Mouse (Mus musculus) right cerebral cortex, postnatal 25 days (tissue): Measurements from ENCODE around the gene Myof.

Experiments
- DNase-seq: peaks from one replicate; pipeline ENCODE4 v3.0.0; 2022

Gene Myof

DNA sequence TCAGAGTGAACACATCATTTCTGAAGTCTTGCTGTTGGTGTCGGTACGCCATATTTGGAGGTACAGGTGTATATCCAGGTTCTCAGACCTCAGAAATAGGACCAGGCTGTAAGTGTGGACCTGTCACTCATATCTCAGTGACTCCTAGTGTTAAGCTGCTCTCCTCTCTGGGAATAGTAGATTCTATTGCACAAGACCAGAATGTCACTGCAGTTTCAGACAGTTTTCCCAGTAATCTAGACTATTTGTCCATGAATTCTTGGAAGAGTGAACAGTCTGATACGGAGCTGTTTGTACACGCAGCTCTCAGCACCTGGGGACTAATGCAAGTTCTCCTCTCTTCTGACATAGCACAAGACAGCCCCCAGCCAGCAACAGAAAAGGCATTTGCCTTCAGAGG is 42.4 kb downstream of the Myof start:
- no peak for DNase-seq

DNA sequence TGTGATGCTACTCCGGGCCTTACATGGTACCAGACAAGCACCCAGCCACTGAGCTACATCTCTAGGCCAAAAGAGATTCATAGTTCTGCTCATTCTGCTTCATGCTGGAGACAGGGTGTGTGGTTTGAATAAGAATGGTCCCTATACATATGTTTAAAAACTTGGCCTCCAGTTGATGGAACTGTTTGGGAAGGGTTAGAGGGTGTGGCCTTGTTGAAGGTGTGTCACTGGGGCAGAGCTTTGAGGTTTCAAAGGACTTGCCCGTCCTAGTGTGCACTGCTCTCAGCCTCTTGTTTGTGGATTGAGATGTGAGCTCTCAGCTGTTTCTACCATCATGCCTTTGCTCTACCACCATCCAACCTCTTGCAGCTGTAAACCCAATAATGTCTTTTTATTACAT is 43.4 kb downstream of the Myof start:
- DNase-seq, result no peak

GRCm38 (mm10) chr19:37994301-37994700 is 49.1 kb downstream of the Myof start:
- DNase-seq, result no peak

GRCm38 (mm10) chr19:37992184-37992554 is 51.2 kb downstream of the Myof start:
- no peak for DNase-seq

DNA sequence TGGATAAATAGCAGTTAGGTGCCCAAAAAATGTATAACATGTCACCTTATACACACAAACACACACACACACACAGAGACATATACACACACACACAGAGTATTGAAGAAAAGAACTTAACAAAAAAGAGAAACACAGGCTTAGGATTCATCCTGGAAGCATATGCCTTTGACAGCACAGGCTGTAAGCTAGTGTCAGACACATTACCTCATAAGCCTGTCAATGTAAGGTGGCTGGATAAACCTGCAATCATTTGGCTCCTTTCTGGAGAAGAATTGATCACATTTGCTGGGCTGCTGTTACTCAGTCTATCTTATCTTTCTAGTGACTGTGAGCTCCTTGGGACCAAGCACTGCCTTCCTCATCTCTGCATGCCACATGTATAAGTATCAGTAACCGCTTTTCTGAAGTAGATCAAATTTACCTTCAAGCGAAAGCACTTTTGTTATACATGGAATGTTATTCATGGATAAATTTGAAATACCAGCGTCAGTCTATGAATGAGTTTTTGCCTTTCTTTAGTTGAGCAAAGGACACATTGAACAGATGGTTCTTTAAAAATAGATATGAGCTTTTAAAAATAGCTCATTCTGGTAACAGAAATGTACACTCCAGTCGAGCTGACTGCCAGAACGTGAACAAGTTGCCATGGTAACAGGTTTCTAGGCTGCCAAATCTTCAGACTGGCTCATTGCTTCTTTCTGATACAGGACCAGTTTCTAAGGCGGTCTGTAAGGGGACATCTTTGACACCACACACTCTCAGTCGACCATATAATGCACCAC is 51.8 kb downstream of the Myof start:
- peak; percentile 64 for DNase-seq

GRCm38 (mm10) chr19:37989971-37990370 is 53.4 kb downstream of the Myof start:
- DNase-seq, result no peak

DNA sequence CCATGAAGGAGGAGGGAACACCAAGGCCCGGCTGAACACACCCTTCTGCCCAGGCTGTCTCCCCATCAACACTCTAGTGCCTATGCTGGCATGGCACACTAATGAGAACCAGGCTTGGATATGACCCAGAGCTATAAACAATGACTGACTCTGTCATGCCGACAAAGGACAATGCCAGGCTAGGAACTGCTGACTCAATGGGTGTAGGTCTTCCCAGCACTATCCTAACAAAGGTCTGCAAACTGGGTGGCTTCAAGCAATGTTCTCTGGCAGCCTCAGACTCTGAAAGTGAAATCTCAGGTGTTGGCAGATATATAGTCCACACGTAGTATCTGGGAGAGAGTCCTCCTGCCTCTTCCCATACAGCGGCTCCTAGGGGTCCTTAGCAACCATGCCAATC is 55.2 kb downstream of the Myof start:
- DNase-seq, result no peak

GRCm38 (mm10) chr19:37985730-37986129 is 57.6 kb downstream of the Myof start:
- no peak for DNase-seq

DNA sequence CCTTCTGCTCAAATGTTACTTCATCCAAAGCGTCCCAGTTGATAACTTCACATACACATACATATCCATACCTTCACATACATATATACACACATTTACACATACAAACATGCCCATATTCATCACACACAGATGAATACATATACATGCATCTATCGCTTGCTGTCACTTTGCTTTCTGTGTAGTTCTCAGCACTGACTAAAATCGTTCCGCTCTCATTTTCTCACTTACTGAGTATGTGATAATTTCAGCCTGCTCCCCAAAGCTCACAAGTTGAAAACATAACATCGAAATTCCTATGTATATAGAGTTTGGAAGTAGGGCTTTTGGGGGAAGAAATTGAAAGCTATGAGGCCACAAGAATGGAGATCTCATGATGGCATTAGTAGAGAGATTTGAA is 67.4 kb downstream of the Myof start:
- DNase-seq, result no peak

DNA sequence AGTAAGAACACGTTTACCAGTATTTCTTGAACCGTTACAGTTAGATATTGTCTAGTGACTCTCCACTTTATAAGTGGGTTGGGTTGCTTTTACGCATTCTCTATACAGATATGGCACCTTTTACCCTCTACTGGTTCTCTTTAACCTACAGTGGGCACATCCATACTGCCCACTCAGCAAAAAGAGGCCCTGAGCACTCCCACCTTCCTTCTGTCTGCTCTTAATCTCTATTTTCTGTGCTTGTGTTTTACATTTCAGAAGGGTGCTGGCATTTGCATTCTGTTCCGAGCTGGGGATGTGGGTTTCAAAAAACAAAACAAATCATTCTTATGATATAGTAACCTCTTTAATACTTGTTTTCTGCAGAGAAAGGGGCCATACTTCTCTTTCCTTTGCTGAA is 72.8 kb downstream of the Myof start:
- DNase-seq, result no peak

DNA sequence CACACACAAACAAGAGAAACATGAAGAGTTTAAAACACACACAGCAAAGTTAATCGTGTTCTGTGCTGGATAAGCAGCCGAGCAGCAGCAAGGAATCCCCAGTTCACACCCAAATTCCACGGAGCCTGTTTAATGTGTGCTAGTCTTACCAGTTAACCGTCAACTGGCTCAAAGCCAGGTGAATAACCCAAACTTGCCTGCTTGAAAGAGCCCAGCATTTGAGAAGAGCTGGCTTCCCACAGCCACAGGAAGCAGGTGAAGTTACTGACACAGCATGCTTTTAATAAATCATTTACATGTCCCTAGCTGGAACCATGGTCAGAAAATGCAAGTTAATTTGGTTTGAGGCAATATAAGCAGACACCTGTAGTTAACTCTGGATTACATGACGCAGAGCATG is 73.4 kb downstream of the Myof start:
- DNase-seq, result no peak

DNA sequence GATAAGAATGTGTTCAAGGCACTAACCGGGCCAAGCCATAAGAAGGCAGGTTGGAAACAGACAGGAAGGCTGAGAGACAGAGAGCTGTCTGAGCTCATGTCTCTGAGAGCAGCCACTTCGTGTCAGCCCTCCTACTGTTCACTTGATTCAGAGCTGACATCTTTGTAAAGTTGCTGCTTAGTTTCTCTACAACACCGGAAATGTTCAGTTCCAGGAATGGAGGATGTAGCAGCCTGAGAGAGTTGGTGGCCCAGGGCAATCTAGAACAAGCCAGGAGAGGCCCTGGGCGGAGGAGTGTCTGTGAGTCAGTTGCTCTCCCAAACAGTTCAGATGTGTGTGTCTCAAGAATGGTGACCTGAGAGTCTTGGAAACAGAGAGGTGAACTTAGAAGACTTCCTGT is 77.5 kb downstream of the Myof start:
- DNase-seq, result no peak

GRCm38 (mm10) chr19:37963421-37963820 is 80.0 kb downstream of the Myof start:
- no peak for DNase-seq

DNA sequence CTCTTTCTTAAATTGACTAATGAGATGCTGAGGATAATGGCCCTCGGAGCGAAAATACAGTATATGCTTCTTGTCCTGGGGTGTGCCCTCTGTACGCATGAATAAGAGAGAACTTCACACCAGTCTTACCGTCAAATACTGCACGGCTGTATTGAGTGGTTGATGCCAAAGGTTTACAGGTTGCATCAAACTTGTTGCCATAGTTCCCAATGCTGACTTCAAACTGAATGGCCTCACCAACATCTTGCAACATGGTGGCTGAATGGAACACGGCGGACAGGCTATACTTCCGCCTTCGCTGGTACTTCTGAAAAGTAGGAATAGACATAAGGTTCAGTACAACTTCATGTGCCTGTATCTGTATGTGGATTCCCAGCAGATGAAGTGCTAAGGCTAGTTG is 82.6 kb downstream of the Myof start:
- DNase-seq, result no peak

DNA sequence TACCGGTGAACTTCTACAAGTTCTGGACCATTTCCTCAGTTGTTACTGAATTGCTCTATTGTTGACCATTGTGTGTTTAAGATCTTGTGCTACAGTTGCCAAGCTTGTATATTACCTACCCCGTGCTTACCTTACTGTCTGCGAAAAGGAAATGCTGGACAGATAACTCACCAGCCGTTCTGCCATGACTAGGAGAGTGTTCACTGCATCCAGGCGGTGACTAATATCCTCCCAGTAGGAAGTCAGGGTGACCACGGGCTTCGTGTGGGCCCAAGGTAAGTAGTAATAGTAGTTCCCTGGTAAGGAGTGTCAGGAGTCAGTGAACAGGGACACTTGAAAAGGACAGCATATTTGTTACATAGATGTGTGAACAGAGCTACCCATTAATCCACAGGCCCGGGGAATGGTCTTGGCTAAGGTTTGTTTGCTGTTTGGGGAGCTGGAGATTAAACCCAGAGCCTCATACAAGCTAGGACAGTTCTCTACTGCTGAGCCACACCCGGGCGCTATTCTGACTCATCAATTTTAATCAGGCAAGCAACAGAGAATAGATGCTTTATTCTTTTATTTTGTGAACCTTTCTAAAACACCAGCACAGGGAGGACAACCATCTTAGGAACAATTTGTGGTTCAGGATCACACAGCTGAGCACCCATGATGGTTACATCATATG is 83.7 kb downstream of the Myof start:
- DNase-seq, result no peak

DNA sequence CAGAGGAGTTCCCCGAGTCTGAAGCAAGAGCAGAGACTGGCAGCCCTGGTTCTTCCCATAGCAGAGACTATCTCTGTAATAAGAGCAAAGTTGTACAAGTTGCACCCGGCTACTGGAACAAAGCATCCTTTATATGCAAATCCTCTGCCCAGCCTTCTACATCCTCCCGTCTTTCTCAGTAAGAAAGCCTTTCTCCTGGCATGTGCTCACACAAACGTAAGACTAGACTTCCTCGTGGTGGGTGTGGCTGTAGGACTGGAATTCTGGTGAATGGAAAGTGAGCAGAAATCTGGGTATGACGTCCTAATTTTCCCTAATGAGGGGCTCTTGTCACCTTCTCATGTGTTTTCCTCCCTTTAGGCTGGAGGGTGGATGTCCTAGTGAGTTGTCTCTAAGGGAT is 84.3 kb downstream of the Myof start:
- DNase-seq, result no peak

GRCm38 (mm10) chr19:37957256-37957655 is 86.1 kb downstream of the Myof start:
- no peak for DNase-seq

DNA sequence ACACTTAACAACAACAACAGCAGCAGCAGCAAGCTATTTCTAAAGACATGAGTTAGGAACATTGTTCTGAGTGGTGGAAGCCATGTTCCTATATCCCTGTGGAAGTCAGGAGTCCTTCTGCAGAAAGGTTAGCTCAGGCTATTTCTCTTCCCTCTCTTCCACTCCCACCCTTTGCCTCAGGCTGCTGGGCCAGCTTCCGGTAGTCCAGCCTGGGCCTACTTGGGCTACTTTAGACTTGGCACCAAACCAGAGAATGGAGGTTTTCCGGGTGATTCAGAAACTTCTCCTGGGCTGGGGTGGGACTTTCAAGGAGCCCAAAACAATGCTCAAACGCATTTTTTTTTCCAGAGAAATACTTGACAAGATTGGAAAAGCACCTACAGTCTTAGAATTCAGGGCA is 87.4 kb downstream of the Myof start:
- no peak for DNase-seq

GRCm38 (mm10) chr19:37955425-37956001 is 87.9 kb downstream of the Myof start:
- peak; percentile 66 for DNase-seq

DNA sequence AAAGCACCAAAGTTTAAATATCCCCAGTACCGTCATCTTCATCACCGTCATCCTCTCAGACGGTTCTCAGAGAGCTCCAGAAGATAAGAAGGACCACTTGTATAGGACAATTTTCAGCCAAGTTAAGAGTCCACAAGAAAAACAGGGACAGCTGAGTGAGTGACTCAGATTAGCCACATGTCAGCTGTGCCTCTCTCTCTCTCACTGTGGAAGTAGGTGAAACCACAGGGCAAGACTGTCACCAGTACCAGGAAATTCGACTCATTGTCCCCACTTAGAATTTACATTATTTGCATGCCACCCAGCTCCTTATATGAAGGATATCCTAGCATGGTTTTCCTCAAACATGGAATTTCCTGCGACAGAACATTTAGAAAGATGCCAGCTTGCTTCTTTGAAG is 88.6 kb downstream of the Myof start:
- DNase-seq, result no peak

DNA sequence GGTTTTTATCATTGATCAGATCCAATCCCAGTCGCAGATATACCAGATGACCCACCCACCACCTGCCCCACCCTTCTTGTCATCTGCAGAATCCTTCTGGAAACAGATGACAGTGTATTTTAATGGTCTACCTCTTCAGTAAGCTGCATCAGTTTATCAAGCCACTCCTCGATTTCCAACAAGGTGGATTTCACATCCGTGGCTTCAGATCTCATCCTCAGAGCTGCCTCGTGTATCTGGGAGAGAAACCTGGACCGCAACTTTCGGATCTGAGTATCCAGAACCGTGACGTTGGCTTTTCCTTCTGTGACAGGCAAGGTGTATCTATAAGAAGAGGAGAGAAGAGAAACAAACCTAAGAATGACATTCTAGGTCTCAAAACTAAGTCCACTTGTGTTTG is 89.1 kb downstream of the Myof start:
- DNase-seq, result no peak

DNA sequence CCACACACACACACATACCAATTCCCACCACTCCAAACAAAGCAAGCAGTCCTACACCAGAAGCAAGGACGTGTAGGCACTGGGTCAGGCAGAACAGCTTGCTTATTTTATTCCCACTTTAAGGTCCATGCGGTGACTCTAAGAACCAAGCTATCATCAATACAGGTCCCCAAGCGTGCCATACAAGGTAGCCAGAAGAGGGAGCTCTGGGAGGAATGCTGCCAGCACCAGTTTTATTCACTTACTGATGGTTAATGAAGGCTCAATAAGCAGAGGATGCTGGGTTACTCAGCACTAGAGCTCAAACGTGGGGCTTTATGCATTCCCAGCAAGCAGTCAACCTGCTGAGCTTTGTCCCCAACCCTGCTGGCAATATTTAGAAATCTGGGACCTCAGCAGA is 96.7 kb downstream of the Myof start:
- no peak for DNase-seq

GRCm38 (mm10) chr19:37946053-37946452 is 97.3 kb downstream of the Myof start:
- no peak for DNase-seq

DNA sequence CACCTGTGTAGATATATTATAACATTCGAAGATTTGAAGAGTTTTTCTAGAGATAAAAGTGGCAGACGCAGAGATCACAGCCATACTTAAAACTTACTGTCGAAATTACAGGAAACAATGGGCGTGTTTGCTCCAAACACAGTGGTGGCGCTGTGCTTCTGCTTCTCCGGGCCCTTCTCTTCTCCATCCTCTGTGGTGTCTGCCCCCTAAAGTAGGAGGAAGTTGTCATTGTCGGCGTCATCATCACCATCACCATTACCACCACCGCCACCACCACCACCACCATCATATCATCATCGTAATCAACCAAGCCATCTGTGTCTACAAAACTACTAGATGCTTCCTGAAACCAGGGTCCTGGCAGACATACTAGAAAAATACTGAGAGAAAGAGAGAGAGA is 104.2 kb downstream of the Myof start:
- DNase-seq, result no peak

DNA sequence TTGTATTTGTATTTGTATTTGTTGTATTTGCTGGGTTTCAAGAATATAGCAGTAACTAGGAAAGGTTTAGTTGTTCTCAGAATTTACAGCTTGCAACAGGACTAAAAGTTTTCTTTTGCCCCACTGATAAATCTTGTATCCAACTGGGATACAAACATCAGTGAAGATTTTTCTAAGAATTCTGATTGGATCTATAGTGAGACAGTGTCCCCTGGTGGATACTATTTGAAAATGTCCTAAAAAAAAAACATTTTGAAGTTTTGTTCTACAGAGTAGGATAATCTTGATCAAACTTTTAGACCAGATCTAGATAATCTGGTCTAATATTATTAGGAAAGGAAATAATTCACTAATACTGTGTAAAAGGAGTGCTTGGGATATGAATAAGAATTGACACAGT is 106.3 kb downstream of the Myof start:
- no peak for DNase-seq
